Mouse (Mus musculus) MEL (cell line): ENCODE measurements around the gene Vmn1r1. TPM values are rescaled to one million over a fixed set of nuclear protein-coding genes. Genes with fewer than 3 reads are reported as not detected.

Experiments used
- DNase-seq: peaks from one replicate; pipeline ENCODE4 v3.0.0; 2011; ENCODE audit warnings: low read depth, low spot score
- H3K27ac ChIP-seq: 2 replicates; pipeline ENCODE4 v1.5.1; 2012; ENCODE audit warnings: low read depth, mild to moderate bottlenecking, control low read depth, low read length, moderate library complexity; ENCODE audit not compliant: control insufficient read depth
- H3K27me3 ChIP-seq, 2 experiments: fragments of 150-350 bp in 1 of 2; sonication (generic) in 1 of 2; 2 replicates each; pipeline ENCODE4 v1.6.1; 2012; ENCODE audit warnings: low read length in 2 of 2, mild to moderate bottlenecking in 2 of 2, improper control_type of control experiment in 1 of 2, moderate library complexity in 1 of 2; ENCODE audit not compliant: insufficient read depth in 2 of 2, control insufficient read depth in 1 of 2
- H3K36me3 ChIP-seq, 2 experiments: 2 replicates each; pipeline ENCODE4 v1.6.1; 2012 to 2014; ENCODE audit warnings: low read length in 2 of 2, improper control_type of control experiment in 1 of 2, inconsistent platforms in 1 of 2, mild to moderate bottlenecking in 1 of 2; ENCODE audit not compliant: insufficient read depth in 2 of 2, control insufficient read depth in 1 of 2
- H3K4me1 ChIP-seq, 2 experiments: fragments of 150-350 bp in 1 of 2; sonication (generic) in 1 of 2; 2 replicates each; pipeline ENCODE4 v1.6.1; 2012; ENCODE audit warnings: low read length in 2 of 2, improper control_type of control experiment in 1 of 2, mild to moderate bottlenecking in 1 of 2; ENCODE audit not compliant: insufficient read depth in 2 of 2, control insufficient read depth in 1 of 2
- H3K4me3 ChIP-seq, 2 experiments: fragments of 150-350 bp in 1 of 2; sonication (generic) in 1 of 2; 2 replicates each; pipeline ENCODE4 v1.5.1; 2012; ENCODE audit warnings: low read depth in 2 of 2, low read length in 2 of 2, mild to moderate bottlenecking in 2 of 2, moderate library complexity in 2 of 2, control low read depth in 1 of 2, improper control_type of control experiment in 1 of 2; ENCODE audit not compliant: control insufficient read depth in 1 of 2, insufficient read depth in 1 of 2
- H3K79me2 ChIP-seq: 2 replicates; pipeline ENCODE4 v1.6.1; 2012; ENCODE audit warnings: mild to moderate bottlenecking, low read length, moderate library complexity; ENCODE audit not compliant: control insufficient read depth, poor library complexity, insufficient read depth
- H3K9ac ChIP-seq: 2 replicates; pipeline ENCODE4 v1.6.1; 2012; ENCODE audit warnings: low read depth, mild to moderate bottlenecking, control low read depth, low read length, moderate library complexity; ENCODE audit not compliant: control insufficient read depth, poor library complexity, severe bottlenecking
- H3K9me3 ChIP-seq: fragments of 150-350 bp; sonication (generic); replicated peaks from 2 replicates; pipeline ENCODE4 v1.6.1; 2012; ENCODE audit warnings: mild to moderate bottlenecking, low read length, improper control_type of control experiment, moderate library complexity; ENCODE audit not compliant: insufficient read depth
- BHLHE40 ChIP-seq: IDR thresholded peaks from 2 replicates; pipeline ENCODE4 v1.6.1; 2012; ENCODE audit warnings: low read depth, mild to moderate bottlenecking, inconsistent platforms, low read length, improper control_type of control experiment, borderline replicate concordance
- CHD1 ChIP-seq: IDR thresholded peaks from 2 replicates; pipeline ENCODE4 v1.6.1; 2012; ENCODE audit warnings: low read depth, mild to moderate bottlenecking, inconsistent platforms, low read length, improper control_type of control experiment
- CTCF ChIP-seq, 3 experiments: IDR thresholded peaks in 2 of 3; conservative IDR thresholded peaks in 1 of 3; 2 replicates each; pipeline ENCODE4 v1.5.1; 2011 to 2012; ENCODE audit warnings: low read length in 3 of 3, low read depth in 2 of 3, mild to moderate bottlenecking in 2 of 3, improper control_type of control experiment in 1 of 3, inconsistent platforms in 1 of 3, mixed read lengths in 1 of 3, moderate library complexity in 1 of 3; ENCODE audit not compliant: control insufficient read depth in 1 of 3, insufficient read depth in 1 of 3, poor library complexity in 1 of 3, severe bottlenecking in 1 of 3
- E2F4 ChIP-seq: IDR thresholded peaks from 2 replicates; pipeline ENCODE4 v1.6.1; 2011; ENCODE audit warnings: low read depth, low read length, improper control_type of control experiment, borderline replicate concordance
- EP300 ChIP-seq, 2 experiments: IDR thresholded peaks; 2 replicates each; pipeline ENCODE4 v1.6.1; 2011; ENCODE audit warnings: improper control_type of control experiment in 2 of 2, low read length in 2 of 2, low read depth in 1 of 2, mild to moderate bottlenecking in 1 of 2
- ETS1 ChIP-seq: IDR thresholded peaks from 2 replicates; pipeline ENCODE4 v1.6.1; 2012; ENCODE audit warnings: low read depth, mild to moderate bottlenecking, inconsistent platforms, low read length, improper control_type of control experiment, moderate library complexity
- HCFC1 ChIP-seq: IDR thresholded peaks from 2 replicates; pipeline ENCODE4 v1.6.1; 2012; ENCODE audit warnings: low read depth, mild to moderate bottlenecking, inconsistent platforms, low read length, improper control_type of control experiment, moderate library complexity
- JUND ChIP-seq: IDR thresholded peaks from 2 replicates; pipeline ENCODE4 v1.6.1; 2011; ENCODE audit warnings: low read depth, mild to moderate bottlenecking, improper control_type of control experiment, low read length
- KAT2A ChIP-seq: conservative IDR thresholded peaks from 2 replicates; pipeline ENCODE4 v1.6.1; 2012; ENCODE audit warnings: low read depth, low read length, improper control_type of control experiment, inconsistent platforms
- MYB ChIP-seq: IDR thresholded peaks from 2 replicates; pipeline ENCODE4 v1.6.1; 2011; ENCODE audit warnings: mild to moderate bottlenecking, low read depth, low read length, improper control_type of control experiment
- MYC ChIP-seq: IDR thresholded peaks from 2 replicates; pipeline ENCODE4 v1.6.1; 2011; ENCODE audit warnings: low read depth, mild to moderate bottlenecking, low read length, improper control_type of control experiment, moderate library complexity
- NELFE ChIP-seq: IDR thresholded peaks from 2 replicates; pipeline ENCODE4 v1.6.1; 2011; ENCODE audit warnings: low read depth, low read length, improper control_type of control experiment
- POLR2AphosphoS5 ChIP-seq: IDR thresholded peaks from 2 replicates; pipeline ENCODE4 v1.6.1; 2012; ENCODE audit warnings: low read depth, borderline replicate concordance, mild to moderate bottlenecking, inconsistent platforms, low read length, moderate library complexity, mixed read lengths
- RAD21 ChIP-seq: IDR thresholded peaks from 2 replicates; pipeline ENCODE4 v1.6.1; 2011; ENCODE audit warnings: mild to moderate bottlenecking, low read depth, low read length, improper control_type of control experiment
- RCOR1 ChIP-seq: IDR thresholded peaks from 2 replicates; pipeline ENCODE4 v1.6.1; 2012; ENCODE audit warnings: low read depth, mild to moderate bottlenecking, inconsistent platforms, low read length, improper control_type of control experiment
- SIN3A ChIP-seq: IDR thresholded peaks from 2 replicates; pipeline ENCODE4 v1.6.1; 2012; ENCODE audit warnings: low read length, improper control_type of control experiment, inconsistent platforms
- SMC3 ChIP-seq: IDR thresholded peaks from 2 replicates; pipeline ENCODE4 v1.6.1; 2011; ENCODE audit warnings: low read depth, low read length, improper control_type of control experiment
- TBP ChIP-seq: IDR thresholded peaks from 2 replicates; pipeline ENCODE4 v1.8.0; 2011; ENCODE audit warnings: low read depth, low read length, improper control_type of control experiment
- TCF12 ChIP-seq: IDR thresholded peaks from 2 replicates; pipeline ENCODE4 v1.6.1; 2014; ENCODE audit warnings: low read depth, mild to moderate bottlenecking, inconsistent platforms, low read length, improper control_type of control experiment, moderate library complexity
- UBTF ChIP-seq: IDR thresholded peaks from 2 replicates; pipeline ENCODE4 v1.6.1; 2012; ENCODE audit warnings: low read depth, mild to moderate bottlenecking, inconsistent platforms, low read length, improper control_type of control experiment, moderate library complexity, borderline replicate concordance; ENCODE audit not compliant: insufficient read depth
- USF1 ChIP-seq: IDR thresholded peaks from 2 replicates; pipeline ENCODE4 v1.6.1; 2014; ENCODE audit warnings: low read depth, mild to moderate bottlenecking, inconsistent platforms, low read length, improper control_type of control experiment, moderate library complexity
- ZC3H11A ChIP-seq: IDR thresholded peaks from 2 replicates; pipeline ENCODE4 v1.6.1; 2012; ENCODE audit warnings: low read depth, mild to moderate bottlenecking, inconsistent platforms, low read length, improper control_type of control experiment
- ZNF384 ChIP-seq: IDR thresholded peaks from 2 replicates; pipeline ENCODE4 v1.6.1; 2012; ENCODE audit warnings: low read depth, mild to moderate bottlenecking, inconsistent platforms, low read length, improper control_type of control experiment
- polyA plus RNA-seq, 2 experiments: library from polyadenylated mRNA; stranded (reverse) in 1 of 2; unstranded in 1 of 2; fragments of >175 nt in 1 of 2; fragments of >200 nt in 1 of 2; gene quantifications; 2 replicates each; pipeline versions ENCODE4 v1.2.1 to v1.2.4; 2012; ENCODE audit warnings: low replicate concordance in 2 of 2, low read depth in 1 of 2; ENCODE audit not compliant: insufficient read length in 2 of 2, insufficient read depth in 1 of 2, missing spikeins in 1 of 2
- total RNA-seq: library from RNA; depleted of rRNA; stranded (reverse); fragments of 300-350 nt; gene quantifications from 2 replicates; pipeline ENCODE4 v1.2.3, GENCODE M21; 2012

Gene Vmn1r1
- total and polyA plus RNA-seq, 3 experiments = 0.07 TPM; not detected in 2

DNA sequence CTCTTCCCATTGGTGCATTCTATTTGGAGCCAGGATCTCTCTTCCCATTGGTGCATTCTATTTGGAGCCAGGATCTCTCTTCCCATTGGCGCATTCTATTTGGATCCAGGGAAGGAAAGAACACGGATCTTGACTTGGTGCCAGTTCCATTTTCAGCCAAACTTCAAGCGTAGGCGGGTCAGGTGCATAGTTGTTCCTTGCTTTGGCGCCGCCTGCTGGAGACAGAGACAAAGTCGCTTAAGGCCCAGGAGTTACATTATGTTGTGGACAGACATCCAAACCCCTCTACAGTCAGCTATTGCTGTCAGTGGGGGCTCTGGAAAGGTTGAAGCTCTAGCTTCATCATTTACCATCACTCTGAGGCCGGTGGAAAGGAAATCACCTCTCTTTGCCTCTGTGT lies 21.0 kb downstream of the Vmn1r1 start:
- no peaks in the 10 kb centered on the region for H3K36me3 ChIP-seq
- TF ChIP-seq SMC3 (peak; percentile 56), NELFE (no peak), POLR2AphosphoS5 (no peak), USF1 (no peak), ZC3H11A (peak; percentile 25; the same call in 1 of the 2 replicates), RAD21 (peak; percentile 45), ETS1 (no peak), E2F4 (no peak), HCFC1 (no peak), TBP (no peak), CTCF (IDR thresholded peaks at IDR 0.05 in 2 of 3, conservative IDR thresholded peaks at IDR 0.05 in 1 of 3; ENCODE audit: control insufficient read depth in 1 of 3, insufficient read depth in 1 of 3, low read depth in 2 of 3, low read length in 3 of 3, poor library complexity in 1 of 3, severe bottlenecking in 1 of 3) (peak; percentile 65 to 72 (median 69))
- no peaks in the 10 kb centered on the region for H3K9me3 ChIP-seq
- H3K79me2 ChIP-seq = no peaks in the 10 kb centered on the region
- no peaks in the 10 kb centered on the region for H3K4me1 ChIP-seq
- DNase-seq = peak; percentile 75
- H3K4me3 ChIP-seq = no peak overlapping the region
- no peak overlapping the region for H3K27ac ChIP-seq
- H3K27me3 ChIP-seq = no peaks in the 10 kb centered on the region
- no peak overlapping the region for H3K9ac ChIP-seq

DNA sequence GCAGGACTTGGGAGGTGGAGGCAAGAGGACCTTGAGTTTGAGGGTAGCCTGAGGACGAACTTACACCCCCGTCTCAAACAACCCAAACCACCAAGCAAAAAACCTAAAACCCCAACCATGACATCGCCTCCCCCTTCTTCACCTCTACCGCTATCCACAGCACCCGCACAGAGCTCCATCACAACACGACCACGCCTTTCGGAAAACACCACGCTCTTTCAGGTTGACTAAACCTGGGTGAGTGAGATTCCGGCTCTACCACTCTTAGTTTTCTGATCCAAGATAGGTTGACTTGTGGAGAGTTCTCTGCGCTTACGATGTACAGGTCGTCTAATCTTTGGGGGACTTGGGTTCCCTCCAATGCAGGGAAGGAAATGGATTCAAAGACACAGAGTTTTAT lies 21.6 kb downstream of the Vmn1r1 start:
- DNase-seq = peak; percentile 0
- H3K36me3 ChIP-seq = no peaks in the 10 kb centered on the region
- no peak overlapping the region for H3K27ac ChIP-seq
- no peak overlapping the region for H3K9ac ChIP-seq
- no peak overlapping the region for H3K4me3 ChIP-seq
- H3K79me2 ChIP-seq = no peaks in the 10 kb centered on the region
- no peaks in the 10 kb centered on the region for H3K4me1 ChIP-seq
- no peaks in the 10 kb centered on the region for H3K9me3 ChIP-seq
- no peaks in the 10 kb centered on the region for H3K27me3 ChIP-seq
- TF ChIP-seq MYC (no peak), ETS1 (no peak), KAT2A (no peak), UBTF (no peak), MYB (no peak), TBP (no peak), ZNF384 (no peak), TCF12 (no peak), EP300 (IDR thresholded peaks at IDR 0.05; ENCODE audit: low read depth in 1 of 2, low read length in 2 of 2) (no peak), SIN3A (no peak), RCOR1 (no peak), CHD1 (no peak), JUND (no peak), HCFC1 (no peak), BHLHE40 (no peak), USF1 (no peak)
